Mouse (Mus musculus): ENCODE data around the gene Cyp4b1. TPM values are rescaled to one million over a fixed set of nuclear protein-coding genes. Genes with fewer than 3 reads are reported as not detected.

Cyp4b1 gene
- total RNA-seq, 2 experiments from 2014 or later: 2.7 to 2.9 TPM

GRCm38 (mm10) chr4:115575255-115575654, 72.3 kb downstream of the Cyp4b1 start:
- no peak for DNase-seq (ENCODE audit: extremely low spot score in 1 of 2, low spot score in 2 of 2)
- intact Hi-C loops (cut with DNase I): no loop called here

Other genes starting within 250 kb of the Cyp4b1 start
- gene Cyp4a12b, start 236.1 kb downstream of the Cyp4b1 start, total RNA-seq (2021): not detected
- gene Cyp4a30b, start 195.1 kb downstream of the Cyp4b1 start, total RNA-seq (2021): not detected
- gene Cyp4a14, start 151.6 kb downstream of the Cyp4b1 start, total RNA-seq (2021): not detected
- not detected for gene Cyp4a10, start 129.5 kb downstream of the Cyp4b1 start, total RNA-seq (2021)
- gene Cyp4a31, start 84.1 kb downstream of the Cyp4b1 start, total RNA-seq (2021): not detected
- not detected for gene Cyp4a32, start 46.8 kb downstream of the Cyp4b1 start, total RNA-seq (2021)
- 10 to 100 TPM; 28.8 to 31.6 TPM for gene Efcab14, start 90.0 kb upstream of the Cyp4b1 start, total RNA-seq (2021)
- not detected for gene Tex38, start 133.3 kb upstream of the Cyp4b1 start, total RNA-seq (2021)
- 10 to 100 TPM; 27.0 to 29.1 TPM for gene Atpaf1, start 137.1 kb upstream of the Cyp4b1 start, total RNA-seq (2021)
- gene Mob3c, start 180.4 kb upstream of the Cyp4b1 start, total RNA-seq (2021): 1 to 10 TPM; 3.8 to 5.8 TPM
- 10 to 100 TPM; 42.9 to 44.9 TPM for gene Mknk1, start 191.5 kb upstream of the Cyp4b1 start, total RNA-seq (2021)
- under 1 TPM; 0.16 to 0.64 TPM for gene Kncn, start 236.7 kb upstream of the Cyp4b1 start, total RNA-seq (2021)
- under 1 TPM in 1 of 2 experiments, not detected in 1; 0.49 TPM for gene 6430628N08Rik, start 242.9 kb upstream of the Cyp4b1 start, total RNA-seq (2021)